Mouse (Mus musculus) brain, embryonic 14.5 days (tissue): ENCODE results near the gene Prkar1b. TPM values are rescaled to one million over a fixed set of nuclear protein-coding genes. Genes with fewer than 3 reads are reported as not detected.
A peak's percentile ranks its signal among the peaks of the same experiment; 100 is the strongest.

Experiments used
- DNase-seq: peaks from one replicate; pipeline ENCODE4 v3.0.0-alpha.2; 2011; ENCODE audit warnings: low read depth
- CTCF ChIP-seq: fragments of 200-500 bp; IDR thresholded peaks from 2 replicates; pipeline ENCODE4 v1.5.1; 2012; ENCODE audit warnings: inconsistent platforms, mild to moderate bottlenecking, moderate library complexity, borderline replicate concordance; ENCODE audit not compliant: insufficient read depth, insufficient read length; ENCODE audit errors: extremely low read depth
- POLR2A ChIP-seq: fragments of 200-500 bp; IDR thresholded peaks from 2 replicates; pipeline ENCODE4 v1.6.1; 2012; ENCODE audit warnings: mild to moderate bottlenecking, inconsistent platforms, borderline replicate concordance; ENCODE audit not compliant: poor library complexity, insufficient read depth, insufficient read length, severe bottlenecking; ENCODE audit errors: extremely low read depth
- polyA plus RNA-seq: library from polyadenylated mRNA; depleted of rRNA; stranded (reverse); fragments of >200 nt; gene quantifications from 2 replicates; pipeline ENCODE4 v1.2.3, GENCODE M21; 2012; rRNA removed

Prkar1b gene
- polyA plus RNA-seq, result 148 and 202 TPM in 2 replicates

DNA sequence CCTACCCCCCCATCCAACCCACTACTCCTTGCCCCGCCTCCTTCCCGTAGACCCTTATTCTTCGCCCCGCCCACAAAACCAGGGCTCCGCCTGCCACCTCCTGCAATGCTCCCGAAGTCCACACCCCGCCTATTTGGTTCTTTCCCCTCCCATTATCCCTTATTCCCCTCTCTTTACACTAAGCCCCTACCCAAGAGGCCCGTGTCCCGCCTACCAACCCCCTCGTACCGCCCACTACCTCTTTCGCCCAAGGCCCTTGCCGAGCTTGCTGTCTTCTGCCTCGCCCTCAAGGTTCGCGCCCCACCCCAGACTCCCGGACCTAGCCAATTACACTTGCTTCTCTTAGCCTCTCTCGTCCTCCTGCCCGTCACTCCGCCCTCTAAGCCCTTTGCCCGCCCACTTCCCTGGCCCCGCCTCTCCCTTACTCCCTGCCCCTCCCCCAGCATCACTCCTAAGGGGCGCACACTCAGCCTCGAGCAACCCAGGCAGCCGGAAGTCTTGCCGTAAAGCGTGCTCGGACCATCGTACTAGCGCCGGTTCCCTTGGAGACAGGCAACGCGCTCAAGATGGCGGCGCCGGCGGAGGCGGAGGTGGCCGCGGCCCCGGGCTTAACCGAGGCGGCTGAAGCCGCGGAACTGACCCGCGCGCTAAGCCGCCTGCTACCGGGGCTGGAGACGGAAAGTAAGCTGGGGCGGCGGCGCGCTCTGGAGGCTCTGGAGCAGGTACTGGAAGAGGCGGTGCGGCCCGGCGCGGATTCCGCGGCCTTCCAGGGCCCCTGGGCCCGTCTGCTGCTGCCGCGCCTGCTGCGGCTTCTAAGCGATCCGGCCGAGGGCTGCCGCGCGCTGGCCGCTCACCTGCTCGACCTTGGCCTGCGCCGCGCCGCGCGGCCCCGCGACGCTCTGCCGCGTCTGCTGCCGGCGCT, at the start of gene Prkar1b, which contains the start of gene Dnaaf5:
TSS of gene Prkar1b (minus strand) at position 321 of the 922 bp plus-strand sequence.
TSS of gene Dnaaf5 (plus strand) at position 543 of the 922 bp plus-strand sequence.
- DNase-seq, result peak; percentile 100
- peak; percentile 85 for TF ChIP-seq POLR2A
- no peak for TF ChIP-seq CTCF

DNA sequence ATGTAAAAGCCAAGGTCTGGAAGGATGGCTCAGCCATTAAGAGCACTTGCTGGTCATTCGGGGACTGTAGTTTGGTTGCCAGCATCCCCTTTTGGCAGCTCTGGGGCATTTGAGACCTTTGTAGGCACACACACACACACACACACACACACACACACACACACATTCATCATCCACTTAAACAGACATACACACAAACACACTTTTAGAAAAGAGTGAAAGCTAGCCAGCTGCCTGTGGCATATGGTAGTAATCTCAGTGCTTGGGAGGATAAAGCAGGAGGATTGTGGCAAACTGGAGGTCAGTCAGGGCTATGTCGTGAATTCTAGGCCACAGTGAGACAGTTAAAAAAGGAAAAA, 49.8 kb upstream of the Prkar1b start:
- peak; percentile 53 for DNase-seq
- TF ChIP-seq CTCF, result no peak
- no peak for TF ChIP-seq POLR2A

DNA sequence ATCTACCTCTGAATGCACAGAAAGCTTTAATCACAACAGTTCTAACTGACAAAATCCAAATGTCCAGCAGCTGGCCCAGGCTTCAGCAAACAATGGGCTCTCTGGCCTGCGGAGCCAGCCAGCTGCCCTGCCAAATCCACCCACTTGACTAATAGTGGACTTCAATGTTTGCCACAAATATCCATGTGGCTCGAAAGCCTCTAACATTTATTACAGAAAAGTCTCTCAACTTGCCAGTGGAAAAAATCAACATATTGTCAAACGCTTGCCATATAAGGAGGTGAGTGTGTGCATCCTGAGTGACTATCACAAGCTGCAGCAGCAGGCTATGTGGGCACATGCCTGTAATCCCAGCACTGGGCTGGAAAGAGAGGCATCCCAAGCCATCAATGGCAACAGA, 49.0 kb upstream of the Prkar1b start:
- DNase-seq, result no peak
- TF ChIP-seq POLR2A, result no peak
- TF ChIP-seq CTCF, result no peak

DNA sequence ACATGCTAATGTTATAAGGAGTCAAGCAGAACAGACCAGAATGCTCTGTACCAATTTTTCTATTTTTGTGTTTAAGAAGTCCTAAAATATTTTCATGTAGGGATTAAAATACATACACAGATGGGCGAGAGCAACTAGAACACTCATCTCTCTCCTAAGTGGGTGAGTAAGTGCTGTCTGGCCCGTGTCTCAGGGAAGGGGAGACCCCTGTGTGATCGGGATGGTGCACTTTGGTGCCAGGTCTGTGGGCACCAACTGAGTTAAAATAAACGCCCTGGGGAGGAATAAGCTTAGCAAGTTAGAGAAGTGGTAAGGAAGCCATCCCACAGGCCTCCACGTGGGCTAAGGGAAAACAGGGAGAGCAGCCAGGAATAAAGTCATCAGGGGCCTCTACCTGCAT, 41.2 kb upstream of the Prkar1b start:
- DNase-seq, result no peak
- TF ChIP-seq POLR2A (no peak), CTCF (no peak)

DNA sequence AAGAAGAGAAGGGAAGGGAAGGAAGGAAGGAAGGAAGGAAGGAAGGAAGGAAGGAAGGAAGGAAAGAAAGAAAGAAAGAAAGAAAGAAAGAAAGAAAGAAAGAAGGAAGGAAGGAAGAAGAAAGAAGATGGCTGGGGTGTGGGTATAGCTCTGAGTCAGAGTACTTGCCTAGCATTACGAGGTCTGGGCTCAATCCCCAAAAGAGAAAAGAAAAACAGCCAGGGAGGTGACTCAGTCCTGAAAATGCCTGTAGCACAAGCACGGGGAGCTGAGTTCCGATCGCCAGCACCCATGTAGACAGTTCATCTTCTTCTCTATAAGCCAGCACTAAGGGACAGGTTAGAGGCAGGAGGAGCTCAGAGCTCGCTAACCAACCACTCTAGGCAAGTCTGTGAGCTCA, 39.9 kb upstream of the Prkar1b start:
- no peak for TF ChIP-seq CTCF
- no peak for TF ChIP-seq POLR2A
- DNase-seq, result no peak

DNA sequence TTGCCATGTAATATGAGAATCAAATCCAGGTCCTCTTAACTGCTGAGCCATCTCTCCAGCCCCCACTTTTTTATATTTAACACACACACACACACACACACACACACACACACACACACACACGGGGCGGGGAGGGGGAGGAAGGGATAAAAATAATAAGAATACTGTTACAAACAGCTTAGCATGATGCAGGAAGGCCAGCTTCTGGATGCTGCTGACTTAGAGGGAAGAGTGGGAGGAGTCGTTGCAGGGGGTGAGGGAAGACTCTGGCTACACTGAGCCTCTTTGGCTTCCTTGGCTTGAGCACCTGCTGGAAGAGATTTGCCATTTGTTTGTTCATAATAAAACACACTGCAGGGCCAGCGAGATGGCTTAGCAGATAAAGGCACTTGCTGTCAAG, 35.1 kb upstream of the Prkar1b start:
- DNase-seq, result no peak
- no peak for TF ChIP-seq POLR2A
- no peak for TF ChIP-seq CTCF

DNA sequence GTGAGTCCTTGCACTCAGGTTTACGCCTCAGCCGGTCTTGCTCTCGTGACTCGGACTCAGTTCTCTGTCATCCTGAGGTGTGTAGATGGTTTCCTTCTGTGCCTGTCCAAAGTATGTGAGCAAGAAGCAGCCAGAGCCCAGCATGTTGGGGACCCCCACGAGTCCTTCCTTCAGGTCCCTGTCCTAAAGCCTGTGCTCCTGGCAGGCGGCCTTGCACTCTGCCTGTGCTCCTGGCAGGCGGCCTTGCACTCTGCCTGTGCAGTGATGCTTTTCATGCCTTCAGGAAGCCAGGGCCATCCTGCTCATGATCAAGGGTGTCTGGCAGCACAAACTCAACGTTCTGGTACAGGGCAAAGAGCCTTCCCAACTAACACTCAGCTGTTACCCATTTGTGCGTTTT, 33.8 kb upstream of the Prkar1b start:
- TF ChIP-seq CTCF, result no peak
- TF ChIP-seq POLR2A, result no peak
- DNase-seq, result no peak

DNA sequence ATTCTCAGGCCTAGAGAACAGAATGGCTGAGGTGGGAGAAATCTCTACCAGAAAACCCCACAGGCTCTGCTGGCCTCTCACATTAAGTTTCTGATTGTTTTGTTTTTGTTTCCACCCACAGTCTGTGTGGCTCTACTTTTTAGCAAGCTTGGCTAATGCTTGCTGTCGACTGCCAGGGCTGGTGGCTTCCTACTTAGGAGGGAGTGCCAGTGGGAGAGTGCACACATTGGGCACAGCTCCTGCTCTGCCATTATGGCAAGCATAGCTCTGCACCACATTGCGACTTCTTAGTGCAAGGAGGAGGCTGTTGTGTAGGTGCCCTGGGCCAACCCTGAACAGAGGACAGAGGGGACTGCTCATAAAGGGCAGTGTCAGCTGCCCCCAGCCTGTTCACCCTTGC, 33.3 kb upstream of the Prkar1b start:
- no peak for DNase-seq
- TF ChIP-seq CTCF (no peak), POLR2A (no peak)

DNA sequence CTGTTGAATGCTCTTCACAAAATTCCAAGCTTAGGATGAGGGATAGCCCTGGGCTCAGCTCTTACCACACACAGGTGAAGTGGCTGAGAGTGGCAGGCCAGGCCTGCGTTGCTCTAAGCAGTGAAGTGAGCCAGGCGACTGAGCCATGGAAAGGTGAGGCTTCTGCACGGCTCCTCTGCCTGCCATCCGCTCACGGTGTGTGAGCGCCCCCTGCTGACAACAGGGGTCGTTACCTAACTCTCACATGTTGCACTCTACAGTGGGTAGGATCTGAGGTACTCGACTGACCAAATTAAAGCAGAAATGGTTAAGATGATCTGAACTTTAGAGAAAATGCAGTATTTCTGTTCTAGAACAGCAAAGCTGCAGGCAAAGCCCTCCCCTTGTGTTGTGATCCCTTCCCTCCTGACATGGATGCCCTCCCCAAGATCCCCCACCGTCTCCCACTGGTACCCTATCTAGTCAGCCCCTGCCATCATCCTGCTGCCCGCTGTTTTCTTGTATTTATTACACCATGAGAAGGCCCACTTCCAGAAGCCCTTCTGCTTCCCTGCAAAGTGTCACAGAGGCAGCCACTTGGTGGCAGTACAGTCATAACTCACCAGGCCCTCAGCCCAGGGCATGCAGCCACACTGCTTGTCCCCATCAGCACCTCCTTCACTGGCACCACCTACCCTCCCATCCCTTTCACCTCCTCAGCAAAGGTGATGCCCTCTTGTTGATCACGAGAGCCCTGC, 29.3 kb upstream of the Prkar1b start:
- TF ChIP-seq CTCF, result peak; percentile 98
- no peak for TF ChIP-seq POLR2A

DNA sequence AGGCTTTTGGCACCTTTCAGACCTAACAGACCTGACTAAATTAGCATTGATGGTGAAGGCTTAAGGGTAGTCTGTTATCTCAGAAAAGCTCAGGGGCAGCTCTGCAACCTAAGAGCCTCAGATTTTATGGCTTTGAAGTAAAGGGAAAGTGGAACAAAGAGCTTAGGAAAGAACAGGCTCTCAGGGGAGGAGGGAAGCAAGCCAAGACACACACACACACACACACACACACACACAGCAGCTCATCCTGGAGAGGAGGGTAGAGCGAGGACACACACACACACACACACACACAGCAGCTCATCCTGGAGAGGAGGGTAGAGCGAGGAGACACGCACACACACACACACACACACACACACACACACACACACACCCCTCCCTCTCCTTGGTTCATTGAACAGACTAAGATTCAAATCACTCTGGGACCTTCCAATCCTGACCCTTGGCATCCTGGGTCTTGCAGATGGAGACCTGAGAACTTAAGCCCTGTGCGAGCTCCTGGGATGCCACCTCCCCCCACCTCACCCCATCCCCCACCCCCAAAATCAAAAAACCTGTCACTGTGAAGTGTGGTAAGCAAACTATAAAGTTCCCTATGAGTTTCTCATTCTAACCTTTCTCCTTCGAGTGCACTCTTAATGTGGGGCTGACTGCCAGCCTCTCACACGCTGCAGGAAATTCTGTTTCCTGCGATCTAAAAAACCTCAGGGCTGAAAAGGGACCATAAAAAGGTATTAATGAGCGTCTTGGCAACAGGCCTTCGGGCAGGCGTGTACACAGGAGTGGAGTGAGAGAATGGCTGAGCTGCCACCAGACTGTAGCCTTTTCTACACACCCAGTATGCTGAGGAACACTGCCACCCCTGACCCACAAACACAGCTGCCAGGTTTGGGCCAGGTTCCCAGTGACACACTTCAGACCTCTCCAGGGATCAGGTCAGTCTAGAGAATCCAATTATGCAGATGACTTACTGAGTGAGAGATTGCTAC, 25.1 kb upstream of the Prkar1b start:
- DNase-seq, result peak; percentile 84
- no peak for TF ChIP-seq CTCF
- TF ChIP-seq POLR2A, result no peak

More for the DNA sequence above, 29.3 kb upstream of the Prkar1b start:
- DNase-seq, result peak; percentile 83

DNA sequence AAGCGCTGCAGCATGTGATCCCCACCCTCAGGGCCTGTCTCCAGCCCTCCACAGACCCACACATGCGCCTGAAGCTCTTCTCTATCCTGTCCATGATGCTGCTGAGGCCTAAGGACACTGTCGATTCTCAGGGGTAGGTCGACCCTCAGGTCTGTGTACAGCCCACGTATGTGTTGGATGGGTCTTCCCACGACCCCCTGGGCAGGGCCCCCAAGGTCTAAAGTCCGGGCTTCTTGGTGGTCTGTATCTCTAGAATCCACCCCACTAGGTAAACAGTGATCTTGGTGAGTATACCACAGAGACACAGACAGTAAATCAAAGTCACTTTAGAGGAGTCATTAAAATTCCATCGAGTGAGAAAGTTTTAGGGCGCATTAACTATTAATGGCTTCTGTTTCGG, 24.3 kb upstream of the Prkar1b start:
- DNase-seq, result no peak
- TF ChIP-seq POLR2A (no peak), CTCF (no peak)

DNA sequence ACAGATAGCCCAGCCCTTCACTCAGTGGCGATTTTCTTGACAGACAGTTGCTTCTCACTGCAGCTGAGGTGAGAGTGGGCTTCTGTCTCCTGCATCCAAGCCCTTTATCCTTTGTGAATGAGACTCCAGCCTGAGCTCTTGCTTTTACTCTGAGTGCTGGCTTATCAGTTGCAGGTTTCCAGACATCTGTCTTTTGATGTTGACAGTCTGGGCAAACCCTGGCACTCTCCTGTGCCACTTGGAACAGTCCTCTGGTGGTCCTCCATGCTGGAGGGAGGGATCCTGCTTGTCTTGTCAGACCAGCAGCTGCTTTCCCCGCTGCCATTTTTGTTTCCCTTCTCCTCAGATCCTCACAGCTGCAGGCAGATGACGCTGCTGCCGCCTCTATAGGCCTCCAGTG, 22.1 kb upstream of the Prkar1b start:
- DNase-seq, result no peak

More for the DNA sequence above, 22.1 kb upstream of the Prkar1b start:
- no peak for TF ChIP-seq CTCF
- TF ChIP-seq POLR2A, result no peak
